Mouse (Mus musculus) lung, postnatal 0 days (tissue): ENCODE data around the gene Tmem88b. TPM values are rescaled to one million over a fixed set of nuclear protein-coding genes. Genes with fewer than 3 reads are reported as not detected.

Source experiments
- ATAC-seq: fragments of 200-750 bp; cut with Nextera tagmentation; 2 replicates; pipeline ENCODE4 v1.8.0; 2017; ENCODE audit warnings: moderate library complexity
- DNase-seq: peaks from one replicate; pipeline ENCODE4 v3.0.0-alpha.2; 2016; ENCODE audit warnings: low spot score
- H3K27ac ChIP-seq: fragments of 300-500 bp; sonication (generic); 2 replicates; pipeline ENCODE4 v1.5.1; 2014; ENCODE audit warnings: antibody characterized with exemption, mild to moderate bottlenecking, low read length, mixed read lengths
- H3K27me3 ChIP-seq: fragments of 300-500 bp; sonication (generic); replicated peaks from 2 replicates; pipeline ENCODE4 v1.6.1; 2014; ENCODE audit warnings: low read length, mixed read lengths; ENCODE audit not compliant: insufficient read depth
- H3K36me3 ChIP-seq: fragments of 300-500 bp; sonication (generic); 2 replicates; pipeline ENCODE4 v1.6.1; 2014; ENCODE audit warnings: low read length, mixed read lengths; ENCODE audit not compliant: insufficient read depth
- H3K4me1 ChIP-seq: fragments of 300-500 bp; sonication (generic); 2 replicates; pipeline ENCODE4 v1.6.1; 2014; ENCODE audit warnings: antibody characterized with exemption, low read depth, low read length, mixed read lengths; ENCODE audit not compliant: insufficient read depth
- H3K4me2 ChIP-seq: fragments of 300-500 bp; sonication (generic); replicated peaks from 2 replicates; pipeline ENCODE4 v1.6.1; 2014; ENCODE audit warnings: low read depth, mild to moderate bottlenecking, low read length, moderate library complexity, mixed read lengths
- H3K4me3 ChIP-seq: fragments of 300-500 bp; sonication (generic); 2 replicates; pipeline ENCODE4 v1.5.1; 2014; ENCODE audit warnings: low read depth, low read length
- H3K9ac ChIP-seq: fragments of 300-500 bp; sonication (generic); replicated peaks from 2 replicates; pipeline ENCODE4 v1.6.1; 2014; ENCODE audit warnings: low read depth, mild to moderate bottlenecking
- H3K9me3 ChIP-seq: fragments of 300-500 bp; sonication (generic); 2 replicates; pipeline ENCODE4 v1.6.1; 2016; ENCODE audit warnings: low read length, mixed read lengths
- CTCF ChIP-seq: IDR thresholded peaks from 2 replicates; pipeline ENCODE4 v1.5.1; 2016; ENCODE audit warnings: antibody characterized with exemption, mild to moderate bottlenecking
- EP300 ChIP-seq: IDR thresholded peaks from 2 replicates; pipeline ENCODE4 v1.6.1; 2016; ENCODE audit warnings: antibody characterized with exemption, mild to moderate bottlenecking, control low read depth
- WGBS: fragments of 180-500 bp; shearing (Covaris S2); extraction: QIAGEN DNeasy Blood & Tissue Kit; methylation state at CpG from one replicate; pipeline ENCODE4 v1.1.7; 2014; 5-methylcytosine and 5-hydroxymethylcytosine counted together
- polyA plus RNA-seq: library from polyadenylated mRNA; unstranded; fragments of >200 nt; fragmentation: Nextera tagmentation; extraction: Ambion mirVana; gene quantifications from 2 replicates; pipeline ENCODE4 v1.2.1, GENCODE M21; 2015

Tmem88b gene
- polyA plus RNA-seq, 1 experiment from 2014 or later: 0.13 TPM

DNA sequence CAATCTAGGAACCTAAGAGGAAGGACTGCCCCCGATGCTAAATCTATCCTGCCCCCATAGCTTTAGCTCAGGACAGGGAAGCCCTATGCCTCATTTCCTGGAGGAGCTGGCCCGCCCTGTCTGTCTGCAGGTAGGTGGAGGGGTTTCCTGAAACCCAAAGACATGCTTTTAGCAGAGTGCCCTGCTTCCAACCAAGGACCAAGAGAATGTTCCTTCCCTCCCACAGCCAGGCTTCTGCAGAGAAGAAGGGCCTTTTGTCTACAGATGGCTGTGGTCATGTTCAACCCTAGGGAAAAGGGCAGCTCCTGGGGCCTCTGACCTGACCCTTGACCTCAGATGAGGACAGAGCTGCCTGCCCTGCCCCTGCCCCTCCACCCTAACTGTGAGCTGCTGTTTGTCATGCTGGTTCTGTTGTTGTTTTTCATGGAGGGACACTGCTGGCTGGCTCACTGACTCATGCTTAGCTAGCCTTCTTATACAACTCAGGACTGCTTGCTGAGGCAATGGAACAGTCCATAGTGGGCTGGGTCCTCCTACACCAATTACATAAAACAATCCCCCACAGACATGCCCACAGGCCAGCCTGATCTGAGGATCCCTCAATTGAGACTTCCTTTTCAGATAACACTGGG is 8.9 kb downstream of the Tmem88b start:
- Histone ChIP-seq H3K4me3 (no peak overlapping the region), H3K4me1 (peaks cover 15% of the 10 kb centered on the region), H3K27ac (no peak overlapping the region; the same call in 1 of the 2 replicates), H3K9me3 (no peaks in the 10 kb centered on the region), H3K36me3 (no peaks in the 10 kb centered on the region), H3K27me3 (0 out of 2 replicates have a peak, but pooled peaks cover 4% of the 10 kb centered on the region), H3K4me2 (no peak overlapping the region), H3K9ac (no peak overlapping the region)
- WGBS: 40% methylated on average over 2 of the region's 2 CpGs
- DNase-seq (no peak), ATAC-seq (no peak; the same call in 1 of the 2 replicates)
- no peak for TF ChIP-seq CTCF
- TF ChIP-seq EP300: no peak

DNA sequence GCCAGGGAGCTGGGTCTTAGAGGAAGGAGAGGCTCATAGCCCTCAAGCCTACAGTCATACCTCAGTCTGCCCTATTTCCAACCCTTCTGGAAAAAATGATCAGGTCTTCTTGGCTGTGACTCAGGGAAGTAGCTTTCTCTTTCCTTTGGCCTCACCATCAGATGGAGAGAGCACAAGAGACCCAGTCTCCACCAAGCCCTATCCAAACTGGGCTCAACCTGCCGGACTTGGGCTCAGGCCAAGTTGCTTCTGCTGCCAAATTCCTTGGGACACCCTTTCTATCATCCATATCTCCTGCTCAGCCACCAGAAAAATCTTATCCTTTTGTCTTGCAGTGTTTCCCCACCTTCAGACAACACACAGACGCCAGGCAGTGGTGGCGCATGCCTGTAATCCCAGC is 9.8 kb downstream of the Tmem88b start:
- H3K27me3 ChIP-seq: 0 out of 2 replicates have a peak, but pooled peaks cover 4% of the 10 kb centered on the region
- no peaks in the 10 kb centered on the region for H3K9me3 ChIP-seq
- no peak overlapping the region for H3K27ac ChIP-seq
- H3K9ac ChIP-seq: no peak overlapping the region
- TF ChIP-seq CTCF (no peak), EP300 (no peak)
- H3K36me3 ChIP-seq: no peaks in the 10 kb centered on the region
- H3K4me3 ChIP-seq: no peak overlapping the region
- 62% methylated on average over 3 of the region's 3 CpGs for WGBS
- peaks cover 15% of the 10 kb centered on the region for H3K4me1 ChIP-seq
- no peak for ATAC-seq
- H3K4me2 ChIP-seq: no peak overlapping the region
- DNase-seq: no peak

DNA sequence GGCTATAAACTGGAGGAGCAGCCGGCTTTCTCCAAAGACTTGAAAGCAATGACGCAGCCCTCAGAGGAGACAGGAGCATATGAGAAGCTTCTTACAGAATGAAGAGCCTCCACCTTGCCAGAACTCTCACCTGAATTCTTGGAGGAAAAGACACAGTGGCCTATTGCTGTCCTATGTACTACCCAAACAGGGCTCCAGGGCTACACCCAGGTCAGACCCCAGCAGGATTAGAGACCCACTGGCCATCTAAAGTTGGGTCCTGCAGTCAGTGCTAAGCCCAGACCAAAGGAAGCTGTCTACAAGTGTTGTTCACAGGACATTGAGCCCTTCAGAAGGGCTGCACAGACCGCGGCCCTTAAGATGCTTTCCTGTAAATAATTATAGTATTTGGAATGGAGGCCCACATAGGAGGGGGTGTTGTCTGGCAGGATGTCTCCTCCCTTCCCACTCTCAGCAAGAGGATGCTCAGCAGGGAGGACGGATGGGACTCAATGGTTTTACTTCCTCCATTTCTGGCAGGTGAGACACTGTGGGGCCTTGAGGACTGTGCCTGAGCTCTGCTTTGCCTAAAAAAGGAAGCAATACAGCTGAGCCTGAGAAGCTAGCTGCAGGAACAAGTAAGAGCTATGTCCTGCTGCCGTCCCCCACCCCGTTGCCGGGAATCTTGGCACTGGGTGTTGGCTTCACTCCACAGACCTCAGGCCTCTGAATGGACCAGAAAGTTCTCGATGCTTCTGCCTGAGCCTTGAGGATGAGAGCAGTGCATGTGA is 10.5 kb downstream of the Tmem88b start:
- WGBS: 31% methylated on average over 9 of the region's 9 CpGs
- Histone ChIP-seq H3K9me3 (no peaks in the 10 kb centered on the region), H3K4me1 (peaks cover 18% of the 10 kb centered on the region), H3K27me3 (0 out of 2 replicates have a peak, but pooled peaks cover 4% of the 10 kb centered on the region), H3K4me2 (peak overlapping the region; percentile 63; the same call in 1 of the 2 replicates), H3K36me3 (no peaks in the 10 kb centered on the region), H3K4me3 (no peak overlapping the region), H3K9ac (no peak overlapping the region), H3K27ac (no peak overlapping the region)
- ATAC-seq: peak; percentile 8
- no peak for DNase-seq
- TF ChIP-seq CTCF: no peak
- TF ChIP-seq EP300: no peak

DNA sequence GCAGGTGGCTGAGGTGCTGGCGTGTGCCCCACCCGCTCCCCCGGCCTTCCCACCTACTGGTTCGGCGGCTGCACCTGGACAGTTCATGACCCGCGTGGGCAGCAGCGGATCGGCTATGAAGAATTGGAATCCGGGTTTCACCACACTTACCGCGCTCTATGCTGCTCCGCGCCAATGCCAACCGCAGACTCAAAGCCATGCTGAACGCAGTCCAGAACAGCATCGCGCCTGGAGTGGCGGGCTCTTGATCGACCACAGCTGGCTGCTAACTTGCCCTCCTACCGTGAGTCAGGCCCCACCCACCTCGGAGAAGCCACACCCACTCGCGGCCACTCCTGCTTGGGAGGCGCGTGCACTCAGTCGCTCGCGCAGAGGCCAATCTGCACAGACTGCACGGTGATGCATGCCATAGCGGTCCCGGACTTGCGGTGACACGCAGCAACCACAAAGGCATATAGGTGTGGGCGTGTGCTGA is 11.4 kb downstream of the Tmem88b start, which contains the start of gene Vwa1:
Gene Vwa1 (minus strand): TSS at position 419 of the 475 bp plus-strand sequence.
- 0 out of 2 replicates have a peak, but pooled peaks cover 4% of the 10 kb centered on the region for H3K27me3 ChIP-seq
- TF ChIP-seq CTCF (no peak), EP300 (no peak)
- WGBS: under 1% methylated on average over 35 of the region's 35 CpGs
- no peak within 1 kb of the TSS for H3K9ac ChIP-seq
- peak within 1 kb of the TSS; percentile 63 for H3K4me2 ChIP-seq
- DNase-seq (peak; percentile 92), ATAC-seq (peak; percentile 68)
- H3K27ac ChIP-seq: no peak within 1 kb of the TSS
- H3K4me1 ChIP-seq: peaks cover 18% of the 10 kb centered on the region
- no peaks in the 10 kb centered on the region for H3K36me3 ChIP-seq
- H3K9me3 ChIP-seq: no peaks in the 10 kb centered on the region
- H3K4me3 ChIP-seq: peak within 1 kb of the TSS; percentile 26

DNA sequence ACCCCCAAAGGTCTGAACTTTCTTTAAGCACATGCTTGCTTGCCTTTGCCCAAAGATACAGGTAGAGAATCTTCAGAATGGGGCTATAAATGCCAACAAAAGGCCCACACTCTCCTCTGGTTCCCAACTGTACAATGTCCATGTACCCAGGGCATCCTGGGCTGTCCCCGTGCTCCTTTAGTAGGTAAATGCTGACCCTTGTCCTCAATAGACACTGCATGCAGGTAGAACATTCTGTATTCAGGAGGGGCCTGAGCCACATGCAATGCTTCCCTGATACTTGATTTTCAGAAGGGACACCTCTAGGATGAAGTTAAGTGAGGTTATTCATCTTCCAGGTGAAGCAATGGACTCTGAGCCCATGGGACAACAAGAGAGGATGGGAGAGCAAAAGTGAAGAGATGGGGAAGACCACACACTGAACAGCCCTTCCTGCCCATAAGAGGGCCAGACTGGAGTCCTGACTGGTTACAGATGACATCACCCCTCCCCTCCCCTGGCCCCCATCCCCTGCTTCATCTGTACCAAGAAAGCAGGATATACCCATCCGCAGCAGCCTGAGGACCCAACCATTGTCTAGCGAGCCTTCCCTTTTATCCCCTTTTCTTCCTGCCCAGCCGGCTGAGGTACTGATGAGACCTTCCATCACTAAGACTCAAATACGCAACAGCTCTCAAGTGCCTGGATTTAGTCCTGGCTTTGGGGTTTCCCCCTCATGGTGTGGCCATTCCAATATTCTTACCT is 12.2 kb downstream of the Tmem88b start:
- H3K27ac ChIP-seq: no peak overlapping the region
- TF ChIP-seq CTCF: no peak
- no peak for TF ChIP-seq EP300

More for the DNA sequence above, 12.2 kb downstream of the Tmem88b start:
- ATAC-seq (no peak), DNase-seq (no peak)
- H3K4me2 ChIP-seq: peak overlapping the region; percentile 63
- H3K4me1 ChIP-seq: peaks cover 18% of the 10 kb centered on the region
- no peak overlapping the region for H3K9ac ChIP-seq
- WGBS: 41% methylated on average over 5 of the region's 5 CpGs
- H3K4me3 ChIP-seq: no peak overlapping the region
- 0 out of 2 replicates have a peak, but pooled peaks cover 4% of the 10 kb centered on the region for H3K27me3 ChIP-seq
- no peaks in the 10 kb centered on the region for H3K36me3 ChIP-seq
- no peaks in the 10 kb centered on the region for H3K9me3 ChIP-seq
